Mouse (Mus musculus) cerebellum, postnatal 10 days (tissue): ENCODE measurements around the gene Sertad3.

Source experiments
- DNase-seq, 2 experiments: peaks; one replicate each; pipeline ENCODE4 v3.0.0; 2021; ENCODE audit warnings: mixed read lengths in 2 of 2

Sertad3 gene

DNA sequence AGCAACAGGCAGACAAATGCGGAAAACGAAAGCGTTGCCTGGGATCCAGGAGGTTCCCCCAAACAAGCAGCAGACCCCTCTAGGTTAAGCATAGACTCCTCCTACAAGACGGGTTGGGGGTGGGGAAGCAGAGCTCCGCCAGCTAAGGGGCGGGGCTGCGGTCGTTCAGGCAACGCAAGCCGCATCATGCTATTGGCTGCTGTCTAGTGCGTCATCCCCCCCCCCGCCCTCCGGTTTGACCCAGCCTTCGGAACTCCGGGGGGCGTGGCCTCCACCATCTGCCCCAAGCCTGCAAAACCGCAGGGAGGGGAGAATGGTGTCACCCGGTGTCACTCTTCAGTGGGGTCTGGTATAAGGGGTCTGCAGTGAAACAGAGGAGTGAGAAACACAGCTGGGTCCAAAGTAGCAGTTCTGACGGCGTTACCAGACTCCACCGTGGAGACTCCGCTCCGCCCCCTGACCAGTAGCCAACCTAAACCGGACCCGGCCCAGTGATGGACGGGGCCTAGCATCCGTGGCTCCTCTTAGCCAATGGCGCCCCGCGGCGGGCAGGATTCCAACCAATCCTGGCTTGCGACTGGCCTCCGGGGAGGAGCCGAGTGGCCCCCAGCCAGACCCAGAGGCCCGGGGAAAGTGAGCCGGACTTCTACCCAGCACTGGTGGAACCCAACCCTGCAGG is at the start of gene Sertad3:
Gene Sertad3 (plus strand): TSS at position 613 of the 679 bp plus-strand sequence.
- DNase-seq = peak; percentile 100

DNA sequence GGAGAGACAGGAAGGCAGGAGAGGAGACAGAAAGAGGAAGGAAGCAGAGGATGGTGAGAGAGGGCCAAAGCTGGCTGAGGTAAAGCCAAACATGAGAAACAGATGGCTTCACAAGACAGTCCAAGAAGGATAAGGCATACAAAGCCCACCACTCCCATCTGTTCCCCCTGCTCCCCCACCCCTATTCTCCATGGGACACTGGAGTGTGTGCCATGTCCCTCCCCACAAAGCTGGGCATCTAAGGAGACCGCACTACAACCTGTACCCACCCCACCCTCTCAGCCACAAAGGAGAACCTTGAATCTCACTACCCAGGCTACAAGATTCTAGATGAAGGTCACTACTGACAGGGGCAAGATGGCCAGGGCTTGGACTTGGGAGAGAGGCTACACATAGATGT is 46.2 kb upstream of the Sertad3 start:
- peak; percentile 93 to 95 for DNase-seq

- peak; percentile 66 to 69 for DNase-seq
Measured at GRCm38 (mm10) chr7:27428002-27428401, 45.6 kb upstream of the Sertad3 start.

- DNase-seq = peak in 1 of 2 experiments; percentile 70
Measured at GRCm38 (mm10) chr7:27429135-27429534, 44.4 kb upstream of the Sertad3 start.

GRCm38 (mm10) chr7:27433349-27433748 is 40.2 kb upstream of the Sertad3 start:
- no peak for DNase-seq

- no peak for DNase-seq
Measured at GRCm38 (mm10) chr7:27433794-27434193, 39.8 kb upstream of the Sertad3 start.

DNA sequence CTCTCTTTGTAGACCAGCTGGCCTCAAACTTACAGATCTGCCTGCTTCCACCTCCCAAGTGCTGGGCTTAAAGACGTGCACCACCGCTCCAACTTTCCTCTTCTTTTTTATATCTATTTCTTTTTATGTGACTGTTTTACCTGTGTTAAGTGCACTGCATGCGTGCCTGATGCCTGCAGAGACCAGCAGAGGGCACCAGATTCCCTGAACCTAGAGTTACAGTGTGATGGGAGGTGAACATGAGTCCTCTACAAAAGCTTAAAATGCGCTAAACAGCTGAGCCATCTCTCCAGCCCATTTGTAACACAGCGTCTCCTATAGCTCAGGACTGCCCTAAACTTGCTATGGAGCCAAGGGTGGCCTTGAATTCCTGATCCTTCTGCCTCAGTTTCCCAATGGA is 36.0 kb upstream of the Sertad3 start:
- DNase-seq = peak; percentile 53 to 59

GRCm38 (mm10) chr7:27440014-27440413 is 33.6 kb upstream of the Sertad3 start:
- DNase-seq = peak in 1 of 2 experiments; percentile 45

DNA sequence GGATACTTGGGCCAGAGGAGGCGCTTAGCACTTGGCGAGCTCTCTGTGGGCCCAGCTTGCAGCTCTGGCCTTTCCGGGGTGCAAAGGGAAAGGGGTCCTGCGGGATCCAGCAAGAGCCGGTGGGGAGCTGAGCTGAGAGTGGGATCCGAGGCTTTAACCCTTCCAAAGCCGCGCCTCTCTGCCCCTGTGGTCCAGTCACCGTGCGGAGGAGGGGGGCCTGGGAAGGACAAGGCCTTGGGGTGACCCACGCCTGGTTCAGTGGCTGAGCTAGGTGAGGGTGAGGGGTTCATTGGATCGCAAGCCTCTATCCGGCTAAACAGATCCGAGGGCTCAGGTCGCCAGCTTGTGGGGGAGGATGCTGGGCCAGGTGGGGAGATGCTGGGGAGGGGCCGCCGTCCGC is 27.5 kb upstream of the Sertad3 start:
- DNase-seq = peak; percentile 65 to 67

DNA sequence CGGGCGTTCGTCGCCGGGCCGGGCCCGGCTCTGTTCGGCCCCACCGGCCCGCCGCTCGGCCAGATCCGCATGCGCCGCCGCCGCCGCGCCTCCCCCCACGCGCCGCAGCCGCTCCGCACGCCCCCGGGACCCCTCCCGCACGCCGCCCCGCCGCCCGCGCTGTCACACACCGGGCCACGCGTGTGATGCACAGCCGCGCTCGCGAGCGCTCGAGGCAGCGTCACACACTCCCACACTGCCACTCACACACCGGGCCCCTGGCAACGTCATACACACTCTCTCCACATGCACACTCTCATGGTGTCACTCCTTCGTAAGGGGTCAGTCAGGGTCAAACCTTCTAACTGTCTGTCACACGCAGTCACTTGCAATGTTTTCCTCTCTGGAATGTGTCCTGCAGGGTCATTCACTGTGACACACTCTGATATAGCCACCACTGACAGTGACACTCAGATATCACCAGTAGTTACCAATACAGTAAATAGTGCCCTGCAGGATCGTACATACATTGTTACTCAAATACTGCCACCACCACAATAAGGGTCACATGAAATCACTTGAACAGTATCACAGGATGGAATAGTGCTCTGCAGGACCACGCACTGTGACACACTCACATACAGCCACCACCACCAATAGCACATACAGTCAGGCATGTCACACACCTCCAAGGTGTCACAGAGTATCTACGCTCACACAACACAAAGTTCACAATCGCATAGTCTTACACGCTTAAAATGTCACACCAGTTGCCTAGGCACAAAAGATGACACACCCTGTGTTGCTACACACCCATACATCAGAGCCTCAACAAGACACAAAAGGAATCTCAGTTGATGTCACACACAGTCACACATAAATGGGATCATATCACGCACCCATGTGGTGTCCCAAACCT is 26.8 kb upstream of the Sertad3 start:
- DNase-seq = peak; percentile 82 to 85

- DNase-seq = peak; percentile 99
Measured at GRCm38 (mm10) chr7:27447419-27448286, 25.9 kb upstream of the Sertad3 start, which contains the start of the genes Sptbn4 and Blvrb. Gene Sptbn4 (minus strand): TSS chr7:27447686. Gene Blvrb (plus strand): TSS chr7:27447978.

- peak; percentile 70 to 76 for DNase-seq
Measured at GRCm38 (mm10) chr7:27448421-27449206, 25.0 kb upstream of the Sertad3 start.

- peak; percentile 88 to 93 for DNase-seq
Measured at GRCm38 (mm10) chr7:27449256-27449862, 24.2 kb upstream of the Sertad3 start.

DNA sequence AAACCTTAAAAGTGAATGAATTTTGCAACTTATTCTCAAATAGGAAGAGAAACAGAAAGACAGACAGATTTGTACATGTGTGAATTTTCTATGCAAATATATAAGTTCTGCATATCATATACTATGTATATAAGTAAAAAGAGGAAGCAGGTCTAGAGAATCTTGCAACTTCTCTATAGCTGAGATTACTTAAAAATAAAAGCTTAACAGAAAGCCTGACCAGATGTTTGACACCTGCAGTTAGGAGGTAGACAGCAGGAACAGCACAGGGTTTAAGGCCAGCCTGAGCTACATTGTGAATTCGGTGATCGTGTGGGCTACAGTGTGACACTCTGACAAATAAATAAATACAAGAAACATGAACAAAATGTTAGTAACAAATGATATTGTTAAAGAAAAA is 22.2 kb upstream of the Sertad3 start:
- no peak for DNase-seq

GRCm38 (mm10) chr7:27452206-27452770 is 21.3 kb upstream of the Sertad3 start:
- DNase-seq = no peak

DNA sequence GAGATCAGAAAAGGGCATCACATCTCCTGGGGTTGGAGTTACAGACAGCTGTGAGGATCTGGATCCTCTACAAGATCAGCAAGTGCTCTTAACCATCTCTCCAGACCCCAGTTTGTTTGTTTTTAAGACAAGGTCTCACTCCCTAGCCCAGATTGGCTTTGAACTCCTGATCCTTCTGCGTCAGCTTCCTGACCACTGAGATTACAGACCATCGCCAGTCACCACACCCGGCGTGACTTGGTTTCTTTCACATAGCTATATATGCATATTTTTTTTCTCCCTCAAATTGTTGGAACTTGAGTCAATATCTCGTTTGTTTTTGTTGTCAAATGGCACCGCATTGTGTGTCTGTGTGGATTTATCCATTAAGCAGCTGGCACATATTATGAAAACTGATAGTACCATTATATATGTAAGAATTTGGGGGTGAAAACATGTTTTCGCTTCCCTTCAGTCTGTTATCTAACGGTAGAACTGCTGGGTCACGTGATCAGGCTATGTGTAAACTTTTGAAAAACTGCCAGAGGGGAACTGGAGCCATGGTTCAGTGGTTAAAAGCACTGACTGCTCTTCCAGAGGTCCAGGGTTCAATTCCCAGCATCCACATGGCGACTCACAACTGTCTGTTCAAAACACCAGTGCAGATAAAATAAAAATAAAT is 19.0 kb upstream of the Sertad3 start:
- DNase-seq = no peak

DNA sequence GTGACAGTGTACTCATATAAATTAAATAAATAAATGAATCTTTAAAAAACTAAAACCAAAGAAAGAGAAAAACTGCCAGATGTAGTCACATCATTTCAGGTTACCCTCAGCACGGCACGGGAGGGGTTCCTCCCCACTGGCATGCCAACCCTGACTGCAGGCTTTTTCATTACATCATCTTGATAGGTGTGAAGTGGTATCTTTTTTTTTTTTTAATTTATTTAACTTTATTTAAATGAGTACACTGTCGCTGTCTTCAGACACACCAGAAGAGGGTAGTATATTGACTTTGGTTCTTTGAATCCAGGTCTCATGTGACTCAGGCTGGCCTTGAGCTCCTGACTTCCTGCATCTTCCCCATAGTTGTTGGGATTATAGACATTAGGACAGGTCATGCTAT is 18.3 kb upstream of the Sertad3 start:
- no peak for DNase-seq

DNA sequence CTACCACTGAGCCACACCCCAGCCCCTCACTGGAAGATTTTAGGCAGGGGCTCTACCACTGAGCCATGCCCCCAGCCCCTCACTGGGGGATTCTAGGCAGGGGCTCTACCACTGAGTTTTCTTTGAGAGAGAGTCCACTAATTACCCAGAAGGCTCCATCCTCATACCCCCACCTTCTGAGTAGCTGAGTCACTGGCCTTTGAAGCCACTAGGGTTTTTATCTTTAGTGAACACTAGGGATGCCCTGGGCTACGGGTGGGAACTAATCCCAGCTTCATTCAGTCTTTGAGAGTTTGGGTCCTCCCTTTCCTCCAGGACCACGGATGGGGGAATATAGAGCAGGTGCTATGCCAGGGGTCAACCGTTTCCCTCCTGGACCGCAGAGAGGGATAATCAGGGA is 15.0 kb upstream of the Sertad3 start:
- no peak for DNase-seq

DNA sequence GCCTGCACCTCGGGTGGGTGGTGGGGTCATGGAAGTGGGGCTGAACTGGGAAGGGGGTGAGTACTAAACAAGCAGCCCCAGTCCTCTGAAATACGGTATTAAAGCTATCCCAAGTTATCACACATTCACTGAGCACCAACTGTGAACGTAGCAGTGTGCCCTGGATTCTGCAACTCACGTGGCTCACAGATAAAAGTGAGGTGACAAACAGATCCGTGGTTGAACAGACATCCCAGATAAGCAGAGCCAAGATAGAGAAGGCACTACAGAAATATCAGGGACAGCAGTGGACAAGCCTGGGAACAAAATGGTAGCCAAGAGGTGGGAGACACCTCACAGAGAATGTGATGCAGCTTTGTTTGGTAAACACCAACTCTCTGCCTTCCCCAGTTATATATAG is 13.9 kb upstream of the Sertad3 start:
- DNase-seq = no peak

DNA sequence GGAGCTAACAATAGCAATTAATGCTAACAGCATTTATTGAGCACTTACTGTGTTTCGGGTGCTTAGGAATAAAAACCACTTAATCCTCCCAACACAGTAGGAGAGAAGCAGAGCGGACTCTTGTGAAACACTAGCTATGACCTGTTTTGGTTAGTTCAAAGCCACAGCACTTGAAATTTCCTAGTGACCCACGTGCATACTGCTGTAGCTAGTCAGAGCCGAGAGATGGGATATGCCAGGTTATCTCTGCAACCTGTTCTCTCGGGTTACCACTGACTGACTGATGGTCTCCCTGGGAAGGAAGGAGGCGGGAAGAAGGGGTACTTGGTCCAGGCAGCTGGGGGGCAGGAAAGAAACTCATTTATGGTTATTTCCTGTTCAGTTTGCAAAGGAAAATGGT is 13.1 kb upstream of the Sertad3 start:
- no peak for DNase-seq

DNA sequence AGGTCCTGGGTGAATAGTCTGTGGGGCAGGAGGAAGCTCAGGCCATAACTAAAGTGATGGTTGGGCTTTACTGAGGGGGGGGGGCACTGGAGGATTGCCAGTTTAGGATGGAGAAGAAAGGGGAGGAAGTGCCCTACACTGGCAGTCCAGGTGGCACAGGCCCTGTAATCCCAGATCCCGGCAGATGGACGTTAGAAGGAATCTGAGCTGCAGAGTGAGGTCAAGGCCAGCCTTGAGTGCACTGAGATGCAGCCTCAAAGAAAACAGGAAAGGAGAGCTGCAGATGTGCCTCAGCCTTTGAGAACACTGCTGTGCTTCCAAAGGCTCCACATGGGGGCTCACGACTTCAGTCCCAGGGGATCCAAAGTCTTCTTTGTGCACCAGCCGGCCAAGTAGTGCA is 5.9 kb upstream of the Sertad3 start:
- peak; percentile 62 to 65 for DNase-seq
